Mouse (Mus musculus) hindbrain, embryonic 11.5 days (tissue): Measurements from ENCODE around the gene Rrp7a. TPM values are rescaled to one million over a fixed set of nuclear protein-coding genes. Genes with fewer than 3 reads are reported as not detected.

Source experiments
- ATAC-seq: fragments of 200-750 bp; cut with Nextera tagmentation; 2 replicates; pipeline ENCODE4 v1.8.0; 2017; ENCODE audit warnings: mild to moderate bottlenecking, moderate TSS enrichment, moderate library complexity; ENCODE audit not compliant: low FRiP score
- DNase-seq: peaks from one replicate; pipeline ENCODE4 v3.0.0-alpha.2; 2015; ENCODE audit warnings: low spot score
- H3K27ac ChIP-seq: fragments of 300-500 bp; sonication (generic); 2 replicates; pipeline ENCODE4 v1.5.1; 2014; ENCODE audit warnings: mild to moderate bottlenecking, low read depth, low read length
- H3K27me3 ChIP-seq: fragments of 300-500 bp; sonication (generic); 2 replicates; pipeline ENCODE4 v1.6.1; 2014; ENCODE audit warnings: mild to moderate bottlenecking, low read length, moderate library complexity, mixed read lengths; ENCODE audit not compliant: control insufficient read depth, insufficient read depth
- H3K36me3 ChIP-seq: fragments of 300-500 bp; sonication (generic); 2 replicates; pipeline ENCODE4 v1.6.1; 2014; ENCODE audit warnings: mild to moderate bottlenecking, low read length, moderate library complexity, mixed read lengths; ENCODE audit not compliant: control insufficient read depth, insufficient read depth
- H3K4me1 ChIP-seq: fragments of 300-500 bp; sonication (generic); replicated peaks from 2 replicates; pipeline ENCODE4 v1.6.1; 2014; ENCODE audit warnings: low read length, mixed read lengths; ENCODE audit not compliant: control insufficient read depth, insufficient read depth
- H3K4me2 ChIP-seq: fragments of 300-500 bp; sonication (generic); replicated peaks from 2 replicates; pipeline ENCODE4 v1.6.1; 2014; ENCODE audit warnings: mild to moderate bottlenecking, low read depth, low read length
- H3K4me3 ChIP-seq: fragments of 300-500 bp; sonication (generic); 2 replicates; pipeline ENCODE4 v1.5.1; 2014; ENCODE audit warnings: low read depth, low read length
- H3K9ac ChIP-seq: fragments of 300-500 bp; sonication (generic); 2 replicates; pipeline ENCODE4 v1.6.1; 2014; ENCODE audit warnings: low read depth, low read length
- H3K9me3 ChIP-seq: fragments of 300-500 bp; sonication (generic); 2 replicates; pipeline ENCODE4 v1.6.1; 2016; ENCODE audit warnings: low read length; ENCODE audit not compliant: control insufficient read depth
- WGBS: fragments of 180-500 bp; shearing (Covaris S2); extraction: QIAGEN DNeasy Blood & Tissue Kit; methylation state at CpG from one replicate; pipeline ENCODE4 v1.1.7; 2014; 5-methylcytosine and 5-hydroxymethylcytosine counted together
- polyA plus RNA-seq: library from polyadenylated mRNA; unstranded; fragments of >200 nt; fragmentation: Nextera tagmentation; extraction: Ambion mirVana; gene quantifications from 2 replicates; pipeline ENCODE4 v1.2.1, GENCODE M21; 2014

The Rrp7a gene
- polyA plus RNA-seq, 1 experiment from 2014 or later, result 54.6 TPM

- no peak overlapping the region for H3K9ac ChIP-seq
- no peaks in the 10 kb centered on the region for H3K9me3 ChIP-seq
- H3K4me2 ChIP-seq, result no peak overlapping the region
- H3K27ac ChIP-seq, result no peak overlapping the region
- no peak for DNase-seq
- 0 out of 2 replicates have a peak, but pooled peaks cover 4% of the 10 kb centered on the region for H3K4me1 ChIP-seq
- H3K36me3 ChIP-seq, result no peaks in the 10 kb centered on the region
- no peaks in the 10 kb centered on the region for H3K27me3 ChIP-seq
- no peak for ATAC-seq
- WGBS, result 71% methylated on average over 5 of the region's 5 CpGs
- H3K4me3 ChIP-seq, result no peak overlapping the region
Observed at GRCm38 (mm10) chr15:83167126-83167525, 44.5 kb upstream of the Rrp7a start.

DNA sequence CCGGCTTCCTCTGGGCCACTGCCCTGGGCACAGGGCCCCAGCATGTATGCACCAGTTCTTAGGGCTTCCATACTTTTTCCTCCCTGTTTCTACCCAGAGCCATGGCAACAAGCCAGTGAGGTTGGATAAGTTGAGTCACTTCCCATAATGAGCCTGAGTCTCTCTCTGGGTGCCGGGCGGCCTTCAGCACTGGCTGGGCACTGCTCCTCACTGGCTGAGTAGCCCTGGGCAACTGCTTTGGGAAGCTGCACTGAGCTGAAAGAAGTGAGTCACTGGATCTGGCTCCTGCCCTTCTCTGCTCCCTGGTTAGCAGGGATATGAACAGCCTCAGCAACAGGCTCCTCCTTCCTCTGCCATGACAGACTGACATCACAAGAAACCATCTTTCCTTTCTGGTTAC lies 44.0 kb upstream of the Rrp7a start:
- Histone ChIP-seq H3K9ac (no peak overlapping the region), H3K27ac (no peak overlapping the region), H3K36me3 (no peaks in the 10 kb centered on the region), H3K4me3 (no peak overlapping the region), H3K4me2 (no peak overlapping the region), H3K9me3 (no peaks in the 10 kb centered on the region), H3K27me3 (no peaks in the 10 kb centered on the region), H3K4me1 (0 out of 2 replicates have a peak, but pooled peaks cover 4% of the 10 kb centered on the region)
- DNase-seq (no peak), ATAC-seq (no peak)
- 81% methylated on average over 3 of the region's 3 CpGs for WGBS

DNA sequence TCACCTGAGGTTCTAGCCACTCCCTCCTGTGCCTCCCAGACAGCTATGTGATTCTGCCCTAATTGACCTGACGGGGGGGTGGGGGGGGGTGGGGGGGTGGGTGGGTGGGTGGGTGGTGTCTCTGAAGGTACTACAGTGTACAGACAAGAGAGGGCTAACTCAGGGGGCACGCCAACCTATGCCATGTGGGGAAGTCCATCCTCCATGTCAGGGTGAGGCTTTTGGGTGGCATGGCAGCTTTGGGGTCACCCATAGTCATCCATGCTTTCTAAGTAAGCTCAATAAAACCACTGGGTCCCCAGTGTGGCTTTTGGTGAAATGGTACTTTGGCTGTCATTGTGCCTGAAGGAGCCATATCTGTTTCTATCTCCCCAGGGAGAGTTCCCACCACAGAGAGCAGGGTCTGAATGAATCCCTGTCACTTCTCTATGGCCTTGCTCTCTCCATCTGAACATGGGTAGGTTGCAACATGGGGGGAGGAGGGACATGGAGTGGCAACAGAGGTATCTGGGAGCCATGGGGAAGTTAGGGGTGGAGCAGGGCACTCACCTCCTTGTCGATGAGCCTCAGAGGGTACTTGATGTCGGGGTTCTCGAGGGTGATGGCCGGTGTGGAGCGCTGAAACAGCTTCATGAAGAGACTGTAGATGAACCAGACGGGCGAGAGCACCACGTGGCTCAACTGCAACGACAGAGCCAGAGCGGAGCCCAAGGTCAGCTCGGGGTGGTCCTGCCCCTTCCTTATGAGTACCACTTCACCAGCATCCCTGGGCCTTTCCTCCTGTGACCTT lies 43.1 kb upstream of the Rrp7a start:
- Histone ChIP-seq H3K27me3 (no peaks in the 10 kb centered on the region), H3K4me2 (no peak overlapping the region), H3K9ac (no peak overlapping the region), H3K9me3 (no peaks in the 10 kb centered on the region), H3K27ac (no peak overlapping the region), H3K4me1 (0 out of 2 replicates have a peak, but pooled peaks cover 2% of the 10 kb centered on the region), H3K36me3 (no peaks in the 10 kb centered on the region), H3K4me3 (no peak overlapping the region)
- DNase-seq (no peak), ATAC-seq (no peak)
- 95% methylated on average over 12 of the region's 13 CpGs for WGBS

DNA sequence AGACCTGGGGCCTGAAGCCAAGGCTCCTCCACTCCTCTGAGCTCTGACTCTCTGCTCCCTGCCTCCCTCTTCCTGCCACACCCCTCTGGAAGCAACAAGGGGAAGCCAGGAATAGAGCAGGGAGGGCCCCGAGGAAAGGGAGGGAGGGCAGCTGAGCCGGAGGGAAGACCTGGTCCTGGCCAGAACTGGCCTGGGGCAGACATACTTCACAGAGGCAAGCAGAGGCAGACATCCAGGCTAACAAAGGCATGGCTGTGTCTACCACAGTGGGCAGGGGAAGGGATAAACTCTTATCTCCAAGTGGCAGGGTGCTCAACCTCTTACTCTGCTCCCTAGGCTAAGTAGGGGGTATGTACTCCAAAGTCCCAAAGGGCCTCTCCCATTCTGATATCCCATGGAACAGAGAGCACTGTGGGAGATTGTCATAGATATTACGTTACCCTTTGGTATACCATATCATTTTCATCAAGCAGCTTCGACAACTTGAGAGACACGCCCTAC lies 42.4 kb upstream of the Rrp7a start:
- Histone ChIP-seq H3K4me3 (no peak overlapping the region), H3K4me2 (no peak overlapping the region), H3K4me1 (0 out of 2 replicates have a peak, but pooled peaks cover 2% of the 10 kb centered on the region), H3K9me3 (no peaks in the 10 kb centered on the region), H3K27me3 (no peaks in the 10 kb centered on the region), H3K36me3 (no peaks in the 10 kb centered on the region), H3K9ac (no peak overlapping the region), H3K27ac (no peak overlapping the region)
- DNase-seq, result no peak
- 77% methylated on average over 5 of the region's 5 CpGs for WGBS
- no peak for ATAC-seq

DNA sequence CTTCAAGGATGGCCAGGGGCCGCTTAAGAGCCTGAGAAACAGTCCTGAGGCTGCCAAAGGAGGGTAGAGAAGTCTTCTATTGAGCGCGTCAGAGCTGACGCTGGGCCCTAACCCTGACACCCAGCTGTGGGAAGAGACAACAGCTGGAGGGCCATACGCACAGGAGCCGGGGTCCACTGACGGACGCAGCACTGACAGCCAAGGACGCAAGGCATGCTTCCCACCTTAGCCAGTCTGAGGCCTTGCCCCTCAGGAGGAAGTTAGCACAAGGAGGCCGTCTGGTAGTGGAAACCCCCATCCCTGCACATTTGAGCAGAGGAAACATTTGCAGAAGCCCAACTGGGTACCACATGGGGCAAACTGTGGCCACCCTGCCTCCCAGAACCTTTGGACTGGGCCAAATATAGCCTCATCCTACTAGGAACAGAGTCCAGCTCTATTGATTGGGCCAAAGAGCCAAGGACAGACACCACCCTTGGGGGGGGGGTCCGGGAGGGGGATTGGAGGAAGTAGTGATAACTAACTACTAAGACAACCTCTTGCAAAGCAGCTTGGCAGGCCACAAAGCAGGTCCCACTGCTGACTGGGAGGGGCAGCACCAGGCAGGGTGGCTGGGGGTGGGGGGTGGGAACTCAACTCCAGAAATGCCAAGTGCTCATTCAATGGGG lies 40.4 kb upstream of the Rrp7a start:
- no peak overlapping the region for H3K27ac ChIP-seq
- WGBS, result 89% methylated on average over 11 of the region's 11 CpGs

GRCm38 (mm10) chr15:83162001-83162400 lies 39.4 kb upstream of the Rrp7a start:
- no peak overlapping the region for H3K9ac ChIP-seq
- H3K4me3 ChIP-seq, result no peak overlapping the region
- 89% methylated on average over 4 of the region's 4 CpGs for WGBS
- 0 out of 2 replicates have a peak, but pooled peaks cover 2% of the 10 kb centered on the region for H3K4me1 ChIP-seq
- H3K27me3 ChIP-seq, result no peaks in the 10 kb centered on the region
- no peaks in the 10 kb centered on the region for H3K9me3 ChIP-seq
- ATAC-seq (no peak), DNase-seq (no peak)
- H3K27ac ChIP-seq, result no peak overlapping the region
- no peak overlapping the region for H3K4me2 ChIP-seq
- H3K36me3 ChIP-seq, result 0 out of 2 replicates have a peak, but pooled peaks cover 9% of the 10 kb centered on the region

More for the DNA sequence above, 40.4 kb upstream of the Rrp7a start:
- Histone ChIP-seq H3K9ac (no peak overlapping the region), H3K27me3 (no peaks in the 10 kb centered on the region), H3K36me3 (0 out of 2 replicates have a peak, but pooled peaks cover 6% of the 10 kb centered on the region), H3K4me3 (no peak overlapping the region), H3K4me2 (no peak overlapping the region), H3K9me3 (no peaks in the 10 kb centered on the region), H3K4me1 (0 out of 2 replicates have a peak, but pooled peaks cover 2% of the 10 kb centered on the region)
- DNase-seq, result no peak
- ATAC-seq, result no peak

- WGBS, result 25% methylated on average over 10 of the region's 10 CpGs
- no peak overlapping the region for H3K4me2 ChIP-seq
- H3K9ac ChIP-seq, result no peak overlapping the region; the same call in 1 of the 2 replicates
- no peaks in the 10 kb centered on the region for H3K27me3 ChIP-seq
- peak overlapping the region; percentile 2; the same call in 1 of the 2 replicates for H3K27ac ChIP-seq
- H3K4me3 ChIP-seq, result no peak overlapping the region
- peak; percentile 33 for DNase-seq
- no peaks in the 10 kb centered on the region for H3K9me3 ChIP-seq
- H3K4me1 ChIP-seq, result 0 out of 2 replicates have a peak, but pooled peaks cover 2% of the 10 kb centered on the region
- H3K36me3 ChIP-seq, result 0 out of 2 replicates have a peak, but pooled peaks cover 9% of the 10 kb centered on the region
- ATAC-seq, result peak; percentile 68
Observed at GRCm38 (mm10) chr15:83161062-83161748, 38.6 kb upstream of the Rrp7a start.

- Histone ChIP-seq H3K27ac (no peak overlapping the region), H3K4me3 (no peak overlapping the region), H3K9me3 (no peaks in the 10 kb centered on the region), H3K4me2 (no peak overlapping the region), H3K9ac (no peak overlapping the region), H3K27me3 (no peaks in the 10 kb centered on the region), H3K4me1 (0 out of 2 replicates have a peak, but pooled peaks cover 2% of the 10 kb centered on the region), H3K36me3 (0 out of 2 replicates have a peak, but pooled peaks cover 9% of the 10 kb centered on the region)
- no peak for ATAC-seq
- WGBS, result 91% methylated on average over 4 of the region's 4 CpGs
- DNase-seq, result no peak
Observed at GRCm38 (mm10) chr15:83160561-83160960, 38.0 kb upstream of the Rrp7a start.
